Mouse (Mus musculus) CH12.LX (cell line): ENCODE results near the gene Gpcpd1. TPM values are rescaled to one million over a fixed set of nuclear protein-coding genes. Genes with fewer than 3 reads are reported as not detected.
A peak's percentile ranks its signal among the peaks of the same experiment; 100 is the strongest.

Experiments used
- DNase-seq: peaks from one replicate; pipeline ENCODE4 v3.0.0-alpha.2; 2013; ENCODE audit errors: extremely low read depth
- H3K27ac ChIP-seq: 2 replicates; pipeline ENCODE4 v1.5.1; 2012; ENCODE audit warnings: low read depth, mild to moderate bottlenecking, control low read depth, moderate library complexity; ENCODE audit not compliant: insufficient read depth
- H3K27me3 ChIP-seq: replicated peaks from 2 replicates; pipeline ENCODE3; 2012; ENCODE audit warnings: inconsistent platforms
- H3K36me3 ChIP-seq, 2 experiments: replicated peaks in 1 of 2; 2 replicates each; pipeline versions ENCODE3 to v1.6.1; 2012; ENCODE audit warnings: inconsistent platforms in 1 of 2, low read length in 1 of 2, mild to moderate bottlenecking in 1 of 2, mixed read lengths in 1 of 2, moderate library complexity in 1 of 2; ENCODE audit not compliant: control insufficient read depth in 1 of 2, insufficient read depth in 1 of 2
- H3K4me1 ChIP-seq, 2 experiments: 2 replicates each; pipeline ENCODE4 v1.6.1; 2012; ENCODE audit warnings: inconsistent platforms in 1 of 2, moderate library complexity in 1 of 2; ENCODE audit not compliant: insufficient read depth in 2 of 2, control insufficient read depth in 1 of 2
- H3K4me2 ChIP-seq: 2 replicates; pipeline ENCODE4 v1.6.1; 2012; ENCODE audit warnings: low read depth, mild to moderate bottlenecking, control low read depth; ENCODE audit not compliant: poor library complexity, insufficient read depth, severe bottlenecking
- H3K4me3 ChIP-seq, 3 experiments: fragments of 150-350 bp in 1 of 3; sonication (generic) in 1 of 3; replicated peaks in 1 of 3; 2 replicates each; pipeline versions ENCODE3 to v1.5.1; 2011 to 2012; ENCODE audit warnings: low read depth in 2 of 3, low read length in 2 of 3, mild to moderate bottlenecking in 2 of 3, moderate library complexity in 2 of 3, control low read depth in 1 of 3, improper control_type of control experiment in 1 of 3, inconsistent platforms in 1 of 3, mixed read lengths in 1 of 3; ENCODE audit not compliant: poor library complexity in 1 of 3
- H3K79me2 ChIP-seq: replicated peaks from 2 replicates; pipeline ENCODE4 v1.6.1; 2012; ENCODE audit warnings: mild to moderate bottlenecking, moderate library complexity; ENCODE audit not compliant: control insufficient read depth, poor library complexity, insufficient read depth, severe bottlenecking; ENCODE audit errors: extremely low read depth
- H3K9ac ChIP-seq: 2 replicates; pipeline ENCODE4 v1.6.1; 2012; ENCODE audit warnings: low read depth, mild to moderate bottlenecking, control low read depth, moderate library complexity; ENCODE audit not compliant: insufficient read depth
- H3K9me3 ChIP-seq: replicated peaks from 2 replicates; pipeline ENCODE3; 2012; ENCODE audit warnings: low read length, inconsistent platforms, mixed read lengths
- BHLHE40 ChIP-seq: IDR thresholded peaks from 2 replicates; pipeline ENCODE4 v1.6.1; 2011; ENCODE audit warnings: mild to moderate bottlenecking, low read depth, low read length, improper control_type of control experiment
- CHD1 ChIP-seq: IDR thresholded peaks from 2 replicates; pipeline ENCODE4 v1.6.1; 2012; ENCODE audit warnings: low read depth, low read length, improper control_type of control experiment, inconsistent platforms
- CHD2 ChIP-seq: IDR thresholded peaks from 2 replicates; pipeline ENCODE4 v1.6.1; 2011; ENCODE audit warnings: low read length, improper control_type of control experiment
- CTCF ChIP-seq, 2 experiments: IDR thresholded peaks in 1 of 2; conservative IDR thresholded peaks in 1 of 2; 2 replicates each; pipeline ENCODE4 v1.5.1; 2011 to 2012; ENCODE audit warnings: low read depth in 2 of 2, low read length in 2 of 2, improper control_type of control experiment in 1 of 2, inconsistent platforms in 1 of 2, mild to moderate bottlenecking in 1 of 2, moderate library complexity in 1 of 2
- E2F4 ChIP-seq: IDR thresholded peaks from 2 replicates; pipeline ENCODE4 v1.6.1; 2011; ENCODE audit warnings: low read depth, low read length, improper control_type of control experiment; ENCODE audit not compliant: insufficient replicate concordance
- ELF1 ChIP-seq: IDR thresholded peaks from 2 replicates; pipeline ENCODE4 v1.6.1; 2014; ENCODE audit warnings: low read depth, mild to moderate bottlenecking, inconsistent platforms, low read length, improper control_type of control experiment
- EP300 ChIP-seq: IDR thresholded peaks from 2 replicates; pipeline ENCODE4 v1.6.1; 2011; ENCODE audit warnings: low read length, improper control_type of control experiment
- ETS1 ChIP-seq: conservative IDR thresholded peaks from 2 replicates; pipeline ENCODE4 v1.6.1; 2012; ENCODE audit warnings: low read depth, mild to moderate bottlenecking, inconsistent platforms, low read length, improper control_type of control experiment, moderate library complexity
- GABPA ChIP-seq: IDR thresholded peaks from 2 replicates; pipeline ENCODE4 v1.6.1; 2012; ENCODE audit warnings: low read depth, low read length, improper control_type of control experiment, inconsistent platforms; ENCODE audit not compliant: insufficient replicate concordance
- HCFC1 ChIP-seq: IDR thresholded peaks from 2 replicates; pipeline ENCODE4 v1.6.1; 2012; ENCODE audit warnings: low read depth, mild to moderate bottlenecking, inconsistent platforms, low read length, improper control_type of control experiment
- IRF4 ChIP-seq: IDR thresholded peaks from 2 replicates; pipeline ENCODE4 v1.6.1; 2014; ENCODE audit warnings: low read depth, mild to moderate bottlenecking, inconsistent platforms, low read length, improper control_type of control experiment
- JUN ChIP-seq: IDR thresholded peaks from 2 replicates; pipeline ENCODE4 v1.6.1; 2011; ENCODE audit warnings: low read depth, mild to moderate bottlenecking, low read length, improper control_type of control experiment, moderate library complexity; ENCODE audit not compliant: insufficient read depth
- JUND ChIP-seq: conservative IDR thresholded peaks from 2 replicates; pipeline ENCODE4 v1.6.1; 2011; ENCODE audit warnings: low read depth, low read length, improper control_type of control experiment
- KAT2A ChIP-seq: IDR thresholded peaks from 2 replicates; pipeline ENCODE4 v1.6.1; 2012; ENCODE audit warnings: low read length, improper control_type of control experiment, inconsistent platforms; ENCODE audit not compliant: insufficient replicate concordance
- MAFK ChIP-seq: IDR thresholded peaks from 2 replicates; pipeline ENCODE4 v1.6.1; 2011; ENCODE audit warnings: low read length, improper control_type of control experiment; ENCODE audit not compliant: insufficient replicate concordance
- MAX ChIP-seq: IDR thresholded peaks from 2 replicates; pipeline ENCODE4 v1.6.1; 2011; ENCODE audit warnings: low read length, improper control_type of control experiment
- MAZ ChIP-seq: IDR thresholded peaks from 2 replicates; pipeline ENCODE4 v1.6.1; 2012; ENCODE audit warnings: low read depth, mild to moderate bottlenecking, inconsistent platforms, low read length, improper control_type of control experiment, moderate library complexity
- MEF2A ChIP-seq: IDR thresholded peaks from 2 replicates; pipeline ENCODE4 v1.6.1; 2014; ENCODE audit warnings: low read depth, mild to moderate bottlenecking, inconsistent platforms, low read length, improper control_type of control experiment, borderline replicate concordance
- MXI1 ChIP-seq: IDR thresholded peaks from 2 replicates; pipeline ENCODE4 v1.6.1; 2011; ENCODE audit warnings: mild to moderate bottlenecking, low read depth, low read length, improper control_type of control experiment
- MYC ChIP-seq: IDR thresholded peaks from 2 replicates; pipeline ENCODE4 v1.6.1; 2011; ENCODE audit warnings: low read depth, mild to moderate bottlenecking, improper control_type of control experiment, low read length
- NELFE ChIP-seq: IDR thresholded peaks from 2 replicates; pipeline ENCODE4 v1.6.1; 2011; ENCODE audit warnings: low read depth, low read length, improper control_type of control experiment
- NRF1 ChIP-seq: IDR thresholded peaks from 2 replicates; pipeline ENCODE4 v1.6.1; 2014; ENCODE audit warnings: low read depth, mild to moderate bottlenecking, inconsistent platforms, low read length, improper control_type of control experiment, moderate library complexity
- PAX5 ChIP-seq: IDR thresholded peaks from 2 replicates; pipeline ENCODE4 v1.6.1; 2012; ENCODE audit warnings: low read length, inconsistent platforms, mixed read lengths
- POLR2A ChIP-seq: IDR thresholded peaks from 2 replicates; pipeline ENCODE4 v1.6.1; 2011; ENCODE audit warnings: low read depth, mild to moderate bottlenecking, improper control_type of control experiment, low read length
- POLR2AphosphoS2 ChIP-seq: IDR thresholded peaks from 2 replicates; pipeline ENCODE4 v1.6.1; 2011; ENCODE audit warnings: low read depth, low read length, improper control_type of control experiment
- RAD21 ChIP-seq: IDR thresholded peaks from 2 replicates; pipeline ENCODE4 v1.6.1; 2011; ENCODE audit warnings: low read depth, mild to moderate bottlenecking, low read length, improper control_type of control experiment, moderate library complexity
- RCOR1 ChIP-seq: conservative IDR thresholded peaks from 2 replicates; pipeline ENCODE4 v1.6.1; 2012; ENCODE audit warnings: low read depth, mild to moderate bottlenecking, inconsistent platforms, low read length, improper control_type of control experiment
- SIN3A ChIP-seq: IDR thresholded peaks from 2 replicates; pipeline ENCODE4 v1.6.1; 2012; ENCODE audit warnings: low read length, improper control_type of control experiment, inconsistent platforms
- SMC3 ChIP-seq: IDR thresholded peaks from 2 replicates; pipeline ENCODE4 v1.6.1; 2011; ENCODE audit warnings: low read depth, low read length, improper control_type of control experiment
- TBP ChIP-seq: conservative IDR thresholded peaks from 2 replicates; pipeline ENCODE4 v1.6.1; 2011; ENCODE audit warnings: low read depth, low read length, improper control_type of control experiment
- TCF12 ChIP-seq: IDR thresholded peaks from 2 replicates; pipeline ENCODE4 v1.6.1; 2014; ENCODE audit warnings: low read depth, mild to moderate bottlenecking, inconsistent platforms, low read length, improper control_type of control experiment
- UBTF ChIP-seq: IDR thresholded peaks from 2 replicates; pipeline ENCODE4 v1.6.1; 2012; ENCODE audit warnings: low read depth, mild to moderate bottlenecking, inconsistent platforms, low read length, improper control_type of control experiment, moderate library complexity
- USF1 ChIP-seq: IDR thresholded peaks from 2 replicates; pipeline ENCODE4 v1.6.1; 2014; ENCODE audit warnings: low read depth, mild to moderate bottlenecking, inconsistent platforms, low read length, improper control_type of control experiment
- USF2 ChIP-seq: conservative IDR thresholded peaks from 2 replicates; pipeline ENCODE4 v1.6.1; 2011; ENCODE audit warnings: low read depth, low read length, improper control_type of control experiment
- ZC3H11A ChIP-seq: IDR thresholded peaks from 2 replicates; pipeline ENCODE4 v1.6.1; 2012; ENCODE audit warnings: low read depth, mild to moderate bottlenecking, inconsistent platforms, low read length, improper control_type of control experiment
- ZKSCAN1 ChIP-seq: IDR thresholded peaks from 2 replicates; pipeline ENCODE4 v1.6.1; 2012; ENCODE audit warnings: low read depth, inconsistent platforms, low read length, improper control_type of control experiment, borderline replicate concordance
- ZMIZ1 ChIP-seq: IDR thresholded peaks from 2 replicates; pipeline ENCODE4 v1.6.1; 2012; ENCODE audit warnings: low read depth, mild to moderate bottlenecking, inconsistent platforms, low read length, improper control_type of control experiment
- ZNF384 ChIP-seq: IDR thresholded peaks from 2 replicates; pipeline ENCODE4 v1.6.1; 2012; ENCODE audit warnings: low read depth, low read length, improper control_type of control experiment, inconsistent platforms
- dilution Hi-C: fragments of 300-500 bp; cut with MboI; formaldehyde crosslinking; loops from 2 replicates; pipeline ENCODE4 v1.14.3; 2020; ENCODE audit warnings: low sequenced_read_pairs; ENCODE audit not compliant: extremely low pct_unique_long_range_greater_than_20kb, extremely low pct_ligation_motif_present
- in situ Hi-C: fragments of 300-500 bp; cut with MboI; formaldehyde crosslinking; loops from 3 replicates; pipeline ENCODE4 v1.14.3; 2019; ENCODE audit warnings: low sequenced_read_pairs, low pct_ligation_motif_present, low pct_unique_long_range_greater_than_20kb, mixed read lengths
- polyA plus RNA-seq: library from polyadenylated mRNA; unstranded; fragments of >175 nt; gene quantifications from 2 replicates; pipeline ENCODE4 v1.2.1, GENCODE M21; 2012; ENCODE audit warnings: low read depth; ENCODE audit not compliant: insufficient read length
- total RNA-seq, 2 experiments: library from RNA; depleted of rRNA; stranded (reverse); fragments of 300-350 nt in 1 of 2; fragments of >200 nt in 1 of 2; gene quantifications; 2 replicates each; pipeline ENCODE4 v1.2.3; 2012 to 2014

Gene Gpcpd1
- total and polyA plus RNA-seq, 3 experiments: 30.9 to 60.8 (median 33.5) TPM

DNA sequence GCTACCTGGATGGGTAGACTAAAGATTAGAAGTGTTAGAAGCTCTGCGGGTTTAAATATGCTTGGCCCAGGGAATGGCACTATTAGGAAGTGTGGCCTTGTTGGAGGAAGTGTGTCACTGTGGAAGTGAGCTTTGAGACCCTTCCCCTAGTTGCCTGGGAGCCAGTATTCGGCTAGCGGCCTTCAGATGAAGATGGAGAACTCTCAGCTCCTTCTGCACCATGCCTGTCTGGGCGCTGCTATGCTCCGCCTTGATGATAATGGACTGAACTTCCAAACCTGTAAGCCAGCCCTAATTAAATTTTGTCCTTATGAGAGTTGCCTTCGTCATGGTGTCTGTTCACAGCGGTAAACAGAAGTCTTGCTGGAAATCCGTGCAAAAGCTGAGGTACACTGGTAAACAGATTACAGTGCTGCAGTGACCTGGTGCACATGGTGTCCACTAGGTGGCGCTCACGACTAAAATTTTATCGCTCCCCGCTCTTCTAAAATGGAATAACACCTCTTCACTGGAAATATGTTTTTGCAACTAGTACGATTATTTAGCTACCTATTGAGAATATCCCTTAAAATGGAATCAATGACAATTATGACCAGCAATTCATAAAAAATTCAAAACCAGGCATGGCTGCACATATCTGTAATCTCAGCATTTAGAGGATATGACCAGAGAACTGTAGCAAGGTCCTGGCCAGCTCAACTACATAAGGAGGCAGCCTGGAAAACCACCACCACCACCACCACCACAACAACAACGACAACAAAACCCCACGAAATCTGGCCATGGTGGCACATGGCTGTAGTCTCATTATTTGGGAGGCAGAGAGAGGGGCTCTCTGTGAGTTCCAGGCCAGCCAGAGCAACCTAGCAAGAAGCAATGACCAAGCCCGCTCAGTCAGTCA lies 71.1 kb downstream of the Gpcpd1 start:
- Histone ChIP-seq H3K27ac (peak overlapping the region; percentile 42; the same call in 1 of the 2 replicates), H3K79me2 (no peaks in the 10 kb centered on the region), H3K9me3 (peaks cover 11% of the 10 kb centered on the region), H3K4me3 (no peak overlapping the region), H3K4me2 (peak overlapping the region; percentile 82), H3K9ac (peak overlapping the region; percentile 46; the same call in 1 of the 2 replicates), H3K4me1 (peaks cover 29 to 63% of the 10 kb centered on the region in 2 experiments), H3K36me3 (no peaks in the 10 kb centered on the region), H3K27me3 (no peaks in the 10 kb centered on the region)
- DNase-seq: peak; percentile 86
- in situ Hi-C loops (loop anchor here (5.0 kb wide), 1 partner anchor 386 kb away; no protein-coding TSS in a partner anchor), dilution Hi-C loops (no loop called here)
- TF ChIP-seq RAD21: peak; percentile 95
- TF ChIP-seq SMC3: peak; percentile 92
- no peak for TF ChIP-seq CHD2
- TF ChIP-seq IRF4: no peak
- no peak for TF ChIP-seq POLR2A
- no peak for TF ChIP-seq ZKSCAN1
- TF ChIP-seq USF1: no peak
- peak; percentile 75 for TF ChIP-seq ZC3H11A
- no peak for TF ChIP-seq TCF12
- TF ChIP-seq NELFE: peak; percentile 26; the same call in 1 of the 2 replicates
- no peak for TF ChIP-seq EP300
- TF ChIP-seq SIN3A: no peak
- no peak for TF ChIP-seq BHLHE40
- peak; percentile 61; the same call in 1 of the 2 replicates for TF ChIP-seq MYC
- TF ChIP-seq KAT2A: no peak
- TF ChIP-seq JUND: no peak
- TF ChIP-seq ETS1: no peak
- TF ChIP-seq MAX: peak; percentile 75
- 0 out of 2 replicates have a peak, but pooled peaks have one; percentile 8 for TF ChIP-seq MXI1
- no peak for TF ChIP-seq E2F4
- no peak for TF ChIP-seq MAFK
- TF ChIP-seq POLR2AphosphoS2: no peak
- TF ChIP-seq MAZ: no peak
- no peak for TF ChIP-seq JUN
- peak; percentile 38; the same call in 1 of the 2 replicates for TF ChIP-seq MEF2A
- TF ChIP-seq CTCF (conservative IDR thresholded peaks at IDR 0.05 in 1 of 2, IDR thresholded peaks at IDR 0.05 in 1 of 2; ENCODE audit: low read depth in 2 of 2, low read length in 2 of 2): peak; percentile 85 to 94
- TF ChIP-seq ZNF384: no peak
- no peak for TF ChIP-seq NRF1
- TF ChIP-seq PAX5: no peak
- TF ChIP-seq UBTF: no peak
- no peak for TF ChIP-seq ZMIZ1
- TF ChIP-seq RCOR1: no peak
- TF ChIP-seq GABPA: no peak
- TF ChIP-seq USF2: no peak
- no peak for TF ChIP-seq CHD1
- no peak for TF ChIP-seq TBP
- TF ChIP-seq ELF1: no peak
- TF ChIP-seq HCFC1: no peak
